Mouse (Mus musculus) testis, adult 10 weeks (tissue): ENCODE data around the gene Arhgap19. TPM values are rescaled to one million over a fixed set of nuclear protein-coding genes. Genes with fewer than 3 reads are reported as not detected.

ENCODE experiments used
- polyA plus RNA-seq: library from polyadenylated mRNA; stranded (reverse); fragments of 350-450 nt; fragmentation: Illumina TruSeq; extraction: RNeasy Lipid Tissue Mini Kit (QIAGEN cat#74804); gene quantifications from one replicate; pipeline ENCODE4 v1.2.3, GENCODE M21; 2014; ENCODE audit warnings: low read depth, low replicate concordance

The Arhgap19 gene
- polyA plus RNA-seq = 67.1 TPM

DNA sequence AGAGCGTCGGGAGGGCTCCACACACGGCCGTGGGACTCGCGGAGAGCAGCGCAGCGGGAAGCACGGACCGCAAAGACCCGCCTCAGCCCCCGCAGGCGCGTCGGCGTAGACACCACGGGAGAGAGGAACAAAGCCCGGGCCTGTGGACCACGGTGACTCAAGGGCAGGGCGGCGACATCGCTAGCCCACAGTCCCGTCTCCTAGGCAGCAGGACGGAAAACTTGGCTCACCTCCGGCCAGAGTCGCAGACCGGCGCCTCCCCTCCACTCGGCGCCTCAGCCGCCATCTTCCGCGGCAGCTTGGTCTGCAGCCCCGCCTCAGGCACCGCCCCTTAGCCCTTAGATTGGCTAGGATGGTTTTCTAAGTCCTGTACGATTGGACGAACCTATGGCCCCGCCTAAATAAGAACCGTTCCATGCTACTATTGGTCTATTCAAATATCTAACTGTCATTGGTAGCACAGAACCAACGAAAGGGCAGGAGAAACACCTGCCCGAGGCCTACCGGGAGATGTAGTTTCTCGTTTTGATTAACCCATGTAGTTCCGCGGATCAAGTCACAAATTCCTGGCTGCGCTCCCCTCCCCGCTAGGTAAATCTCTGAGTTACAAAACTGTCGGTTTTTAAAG lies at the start of gene Arhgap19:
TSS of gene Arhgap19 (minus strand) at position 306 of the 628 bp plus-strand sequence.

DNA sequence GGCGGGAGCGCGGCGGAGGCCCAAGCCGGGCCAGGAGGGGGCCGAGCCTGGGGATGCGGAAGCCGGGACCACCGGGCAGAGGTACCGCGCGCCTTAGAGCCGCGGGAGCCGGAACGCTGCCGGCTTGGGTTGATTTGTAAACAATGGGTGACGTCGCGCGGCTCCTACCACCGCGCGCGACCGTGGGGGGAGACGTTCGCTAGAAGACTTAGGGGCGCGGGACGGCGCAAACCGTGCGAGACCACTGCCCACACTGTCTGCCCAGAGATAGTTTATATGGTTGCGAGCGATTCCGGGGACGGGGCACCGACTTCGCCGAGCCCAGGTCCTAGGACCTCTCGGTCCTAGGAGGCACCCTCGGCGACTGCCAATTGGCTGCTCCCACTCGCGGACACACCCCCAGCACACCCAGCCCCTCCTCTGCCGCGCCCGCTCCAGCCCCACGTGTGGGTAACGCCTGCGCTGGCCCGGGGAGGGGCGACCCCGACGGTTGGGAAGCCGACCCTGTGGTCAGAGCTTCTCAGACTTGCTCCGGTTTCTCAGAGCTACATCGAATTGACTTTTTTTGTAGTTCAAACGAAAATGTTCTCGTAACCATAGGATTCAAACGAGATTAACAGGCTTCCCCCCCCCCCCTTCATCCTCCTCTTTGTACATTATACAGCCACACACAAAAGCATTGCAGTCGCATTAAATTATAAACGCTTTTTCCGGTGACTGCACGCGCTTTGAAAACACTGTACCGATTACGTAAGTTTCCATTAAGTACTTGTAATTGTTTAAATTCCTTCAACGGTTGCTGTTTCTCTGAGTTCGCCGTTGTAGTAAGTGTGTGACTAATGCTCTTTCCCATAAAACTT lies 46.4 kb upstream of the Arhgap19 start, which contains the start of gene Frat2:
TSS of gene Frat2 (minus strand) at position 141 of the 860 bp plus-strand sequence.

GRCm38 (mm10) chr19:41829381-41830105 lies 27.7 kb upstream of the Arhgap19 start, which contains the start of gene Frat1:
Gene Frat1, plus strand, starts transcription at chr19:41829970.

GRCm38 (mm10) chr19:41743396-41743795 lies 58.5 kb downstream of the Arhgap19 start, which contains the start of gene Slit1:
Gene Slit1, minus strand, starts transcription at chr19:41743665.

Other genes starting within 250 kb of the Arhgap19 start
- gene Gm340, start 219.7 kb downstream of the Arhgap19 start, polyA plus RNA-seq = 2.4 TPM
- gene Slit1, start 58.4 kb downstream of the Arhgap19 start, polyA plus RNA-seq = 0.24 TPM
- gene Frat1, start 27.9 kb upstream of the Arhgap19 start, polyA plus RNA-seq = 33.9 TPM
- 6.6 TPM for gene Frat2, start 46.1 kb upstream of the Arhgap19 start, polyA plus RNA-seq
- gene Rrp12, start 94.1 kb upstream of the Arhgap19 start, polyA plus RNA-seq = 2.4 TPM
- gene Pgam1, start 109.9 kb upstream of the Arhgap19 start, polyA plus RNA-seq = 53.2 TPM
- 32.7 TPM for gene Exosc1, start 131.4 kb upstream of the Arhgap19 start, polyA plus RNA-seq
- gene Zdhhc16, start 131.4 kb upstream of the Arhgap19 start, polyA plus RNA-seq = 14.7 TPM
- 14.9 TPM for gene Mms19, start 179.1 kb upstream of the Arhgap19 start, polyA plus RNA-seq
- gene Ubtd1, start 179.7 kb upstream of the Arhgap19 start, polyA plus RNA-seq = 3.0 TPM
- gene Ankrd2, start 234.0 kb upstream of the Arhgap19 start, polyA plus RNA-seq = not detected
- gene Hoga1, start 243.6 kb upstream of the Arhgap19 start, polyA plus RNA-seq = 24.0 TPM